Mouse (Mus musculus) heart, adult 2 months (tissue): ENCODE data around the gene Spindoc. TPM values are rescaled to one million over a fixed set of nuclear protein-coding genes. Genes with fewer than 3 reads are reported as not detected.

Experiments used
- DNase-seq, 2 experiments: peaks; one replicate each; pipeline ENCODE4 v3.0.0; 2021
- H3K27ac ChIP-seq: fragments of 200-600 bp; 2 replicates; pipeline ENCODE4 v1.8.1; 2022
- H3K27me3 ChIP-seq: fragments of 200-500 bp; 2 replicates; pipeline ENCODE4 v1.6.1; 2012; ENCODE audit warnings: mild to moderate bottlenecking, low read length, inconsistent platforms, mixed read lengths; ENCODE audit not compliant: control insufficient read depth, insufficient read depth
- H3K36me3 ChIP-seq: fragments of 200-500 bp; 2 replicates; pipeline ENCODE4 v1.6.1; 2012; ENCODE audit warnings: low read length, inconsistent platforms; ENCODE audit not compliant: control insufficient read depth, insufficient read depth
- H3K4me1 ChIP-seq: fragments of 200-500 bp; 2 replicates; pipeline ENCODE4 v1.6.1; 2011; ENCODE audit warnings: low read length; ENCODE audit not compliant: control insufficient read depth, insufficient read depth
- H3K4me3 ChIP-seq: fragments of 200-600 bp; 2 replicates; pipeline ENCODE4 v1.8.1; 2022
- H3K79me2 ChIP-seq: fragments of 200-500 bp; replicated peaks from 2 replicates; pipeline ENCODE4 v1.6.1; 2012; ENCODE audit warnings: mild to moderate bottlenecking, inconsistent platforms, low read length, moderate library complexity, mixed read lengths; ENCODE audit not compliant: control insufficient read depth, insufficient read depth
- H3K9ac ChIP-seq: fragments of 200-500 bp; 2 replicates; pipeline ENCODE4 v1.6.1; 2012; ENCODE audit warnings: low read depth, mild to moderate bottlenecking, control low read depth, inconsistent platforms, low read length, mixed read lengths
- CTCF ChIP-seq: fragments of 200-600 bp; IDR thresholded peaks from 2 replicates; pipeline ENCODE4 v1.8.1; 2022; ENCODE audit warnings: antibody characterized with exemption, mild to moderate bottlenecking, moderate library complexity
- EP300 ChIP-seq: fragments of 200-500 bp; IDR thresholded peaks from 2 replicates; pipeline ENCODE4 v1.6.1; 2011; ENCODE audit warnings: low read depth, low read length, control low read depth; ENCODE audit not compliant: insufficient read depth
- POLR2A ChIP-seq: fragments of 200-500 bp; IDR thresholded peaks from 2 replicates; pipeline ENCODE4 v1.6.1; 2011; ENCODE audit warnings: mild to moderate bottlenecking, low read depth, low read length, control low read depth; ENCODE audit not compliant: insufficient read depth
- WGBS: fragments of 180-500 bp; shearing (Covaris S2); methylation state at CpG from one replicate; pipeline ENCODE4 v1.1.7; 2018; 5-methylcytosine and 5-hydroxymethylcytosine counted together
- intact Hi-C: fragments of 180-260 bp; cut with DNase I; formaldehyde crosslinking; loops from one replicate; pipeline ENCODE4 v1.15.1; 2025
- polyA plus RNA-seq: library from polyadenylated mRNA; depleted of rRNA; stranded (reverse); fragments of >200 nt; gene quantifications from 2 replicates; pipeline ENCODE4 v1.2.3, GENCODE M21; 2012
- total RNA-seq, 2 experiments: library from RNA; stranded (reverse); gene quantifications; 2 replicates each; pipeline ENCODE4 v1.2.3; 2021

Spindoc gene
- total and polyA plus RNA-seq, 3 experiments: 11.6 to 14.0 (median 12.4) TPM

- DNase-seq: no peak
- H3K4me3 ChIP-seq: no peak overlapping the region
- H3K4me1 ChIP-seq: peaks cover 9% of the 10 kb centered on the region
- H3K9ac ChIP-seq: no peak overlapping the region
- intact Hi-C loops: loop anchor here (2.0 kb wide), 1 partner anchor 53 kb away; no protein-coding TSS in a partner anchor
- no peaks in the 10 kb centered on the region for H3K27me3 ChIP-seq
- TF ChIP-seq CTCF (no peak), POLR2A (no peak), EP300 (no peak)
- WGBS: 67% methylated on average over 2 of the region's 2 CpGs
- H3K79me2 ChIP-seq: peaks cover 22% of the 10 kb centered on the region
- peaks cover 7% of the 10 kb centered on the region for H3K36me3 ChIP-seq
- no peak overlapping the region for H3K27ac ChIP-seq
These were observed 48.7 kb downstream of the Spindoc start for GRCm38 (mm10) chr19:7334049-7334448.

- 82% methylated on average over 3 of the region's 3 CpGs for WGBS
- Histone ChIP-seq H3K36me3 (peaks cover 6% of the 10 kb centered on the region), H3K79me2 (peaks cover 8% of the 10 kb centered on the region), H3K27ac (no peak overlapping the region), H3K4me1 (peaks cover 8% of the 10 kb centered on the region), H3K4me3 (no peak overlapping the region), H3K9ac (no peak overlapping the region), H3K27me3 (no peaks in the 10 kb centered on the region)
- no peak for DNase-seq
- TF ChIP-seq POLR2A: no peak
- no peak for TF ChIP-seq CTCF
- no peak for TF ChIP-seq EP300
- intact Hi-C loops: no loop called here
These were observed 61.4 kb downstream of the Spindoc start for GRCm38 (mm10) chr19:7321391-7321790.

GRCm38 (mm10) chr19:7320181-7320580 is 62.6 kb downstream of the Spindoc start:
- peaks cover 6% of the 10 kb centered on the region for H3K36me3 ChIP-seq
- H3K27ac ChIP-seq: no peak overlapping the region
- no peak overlapping the region for H3K4me3 ChIP-seq
- H3K9ac ChIP-seq: no peak overlapping the region
- TF ChIP-seq POLR2A (no peak), CTCF (no peak), EP300 (no peak)
- peaks cover 9% of the 10 kb centered on the region for H3K4me1 ChIP-seq
- H3K27me3 ChIP-seq: no peaks in the 10 kb centered on the region
- peaks cover 11% of the 10 kb centered on the region for H3K79me2 ChIP-seq
- intact Hi-C loops: no loop called here
- WGBS: 22% methylated on average over 2 of the region's 2 CpGs
- DNase-seq: no peak

- no peak for TF ChIP-seq CTCF
- TF ChIP-seq EP300: no peak
- no peak for TF ChIP-seq POLR2A
- peaks cover 13% of the 10 kb centered on the region for H3K4me1 ChIP-seq
- no peaks in the 10 kb centered on the region for H3K27me3 ChIP-seq
- H3K79me2 ChIP-seq: peaks cover 12% of the 10 kb centered on the region
- no peak for DNase-seq
- H3K9ac ChIP-seq: no peak overlapping the region
- no peak overlapping the region for H3K4me3 ChIP-seq
- peaks cover 6% of the 10 kb centered on the region for H3K36me3 ChIP-seq
- no peak overlapping the region for H3K27ac ChIP-seq
- WGBS: 79% methylated on average over 4 of the region's 4 CpGs
- intact Hi-C loops: no loop called here
These were observed 65.1 kb downstream of the Spindoc start for GRCm38 (mm10) chr19:7317716-7318115.

GRCm38 (mm10) chr19:7316822-7317221 is 66.0 kb downstream of the Spindoc start:
- H3K4me1 ChIP-seq: peaks cover 9% of the 10 kb centered on the region
- intact Hi-C loops: no loop called here
- WGBS: 82% methylated on average over 4 of the region's 4 CpGs
- no peak for TF ChIP-seq EP300
- no peak for TF ChIP-seq CTCF
- no peak for TF ChIP-seq POLR2A
- H3K27me3 ChIP-seq: no peaks in the 10 kb centered on the region
- peaks cover 9% of the 10 kb centered on the region for H3K36me3 ChIP-seq
- no peak overlapping the region for H3K27ac ChIP-seq
- no peak overlapping the region for H3K4me3 ChIP-seq
- H3K9ac ChIP-seq: no peak overlapping the region
- H3K79me2 ChIP-seq: peaks cover 9% of the 10 kb centered on the region; the same call in 1 of the 2 replicates
- DNase-seq: no peak

- Histone ChIP-seq H3K9ac (no peak overlapping the region), H3K36me3 (peaks cover 9% of the 10 kb centered on the region; the same call in 1 of the 2 replicates), H3K27ac (no peak overlapping the region), H3K79me2 (peaks cover 9% of the 10 kb centered on the region; the same call in 1 of the 2 replicates), H3K4me1 (peaks cover 18% of the 10 kb centered on the region), H3K4me3 (no peak overlapping the region), H3K27me3 (no peaks in the 10 kb centered on the region)
- WGBS: 88% methylated on average over 4 of the region's 4 CpGs
- DNase-seq: no peak
- no peak for TF ChIP-seq EP300
- TF ChIP-seq POLR2A: no peak
- TF ChIP-seq CTCF: no peak
- intact Hi-C loops: no loop called here
These were observed 67.2 kb downstream of the Spindoc start for GRCm38 (mm10) chr19:7315587-7315984.
